24 mouse cellular contexts compared by ENCODE assay signal in genomic region chr14:93561577-93561976, GRCm38 (mm10).
"Had no signal": no experiment of that assay in that cellular context is flagged by ENCODE, and none has a peak within 500 bp of the region (broad histone marks: within the 10 kb centered on the region; RNA-seq: fewer than 3 reads in every experiment).

No protein-coding gene starts in this region.

- H3K27ac ChIP-seq: gastrocnemius, adult 2 months; hindbrain, embryonic 10.5 days; hindbrain, embryonic 12.5 days; hindbrain, embryonic 14.5 days; intestine, embryonic 15.5 days; layer of hippocampus, adult 2 months; limb, embryonic 10.5 days; limb, embryonic 12.5 days; liver, embryonic 13.5 days; liver, embryonic 15.5 days had no signal

- DNase-seq: gastrocnemius, adult 2 months; gastrocnemius, postnatal 10 days; gastrocnemius, postnatal 25 days; heart, adult 18-20 months; heart, postnatal 10 days; heart, postnatal 4 days; kidney, adult 18-20 months; kidney, adult 8-10 months; kidney, postnatal 10 days; kidney, postnatal 25 days; liver; liver, embryonic 13.5 days had no signal

- ATAC-seq: hindbrain, embryonic 16.5 days; inflammation-experienced regulatory T-cells, adult 6 months; intestine, embryonic 15.5 days; intestine, postnatal 0 days had no signal

- H3K4me3 ChIP-seq: gastrocnemius, adult 2 months; heart, embryonic 12.5 days; hindbrain, embryonic 10.5 days; hindbrain, embryonic 12.5 days; intestine, embryonic 15.5 days; layer of hippocampus, adult 2 months; limb, embryonic 10.5 days; limb, embryonic 12.5 days; liver, embryonic 13.5 days; liver, embryonic 15.5 days had no signal
